Mouse (Mus musculus): ENCODE data around the gene Lrmda. TPM values are rescaled to one million over a fixed set of nuclear protein-coding genes. Genes with fewer than 3 reads are reported as not detected.

The Lrmda gene
- total and polyA plus RNA-seq, 2 experiments = 0.18 to 0.50 TPM

DNA sequence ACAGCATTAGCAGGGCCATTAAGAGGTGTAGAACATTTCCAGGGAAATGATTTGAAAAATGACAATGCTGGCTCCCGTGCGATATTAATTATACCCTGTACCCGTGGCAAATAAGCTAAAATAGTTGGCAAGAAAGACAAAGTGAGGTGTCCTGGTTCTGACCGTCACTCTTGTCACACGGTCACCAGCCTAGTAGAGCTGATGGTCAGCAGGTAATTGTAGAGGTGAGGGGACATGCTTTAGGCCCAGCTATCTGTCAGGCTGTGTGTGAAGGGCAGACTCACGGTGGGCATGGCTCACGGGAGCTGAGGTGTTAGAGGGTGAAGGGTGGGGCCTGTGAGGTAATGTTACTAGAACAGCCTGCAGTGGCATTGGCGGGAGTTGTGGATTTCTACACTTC lies 134.6 kb downstream of the Lrmda start:
- Histone ChIP-seq H3K4me3 (ENCODE audit: insufficient read depth, low read depth, low read length) (no peak overlapping the region), H3K36me3 (ENCODE audit: control insufficient read depth, insufficient read depth, low read length) (no peaks in the 10 kb centered on the region), H3K4me1 (ENCODE audit: control insufficient read depth, insufficient read depth, low read length) (no peaks in the 10 kb centered on the region), H3K27ac (replicated peaks; ENCODE audit: insufficient read depth, low read depth, low read length) (no peak overlapping the region), H3K27me3 (ENCODE audit: control insufficient read depth, insufficient read depth, low read length) (no peaks in the 10 kb centered on the region), H3K79me2 (ENCODE audit: control insufficient read depth, insufficient read depth, low read length) (no peaks in the 10 kb centered on the region), H3K9ac (ENCODE audit: low read depth, low read length) (no peak overlapping the region)
- no peak for DNase-seq (ENCODE audit: extremely low read depth, low read depth, low spot score)
- WGBS = 95% methylated on average over 8 of the region's 8 CpGs
- TF ChIP-seq CTCF (IDR thresholded peaks at IDR 0.05; ENCODE audit: low read depth, low read length) (no peak), POLR2A (IDR thresholded peaks at IDR 0.05; ENCODE audit: extremely low read depth, insufficient read depth, low read length) (no peak)

DNA sequence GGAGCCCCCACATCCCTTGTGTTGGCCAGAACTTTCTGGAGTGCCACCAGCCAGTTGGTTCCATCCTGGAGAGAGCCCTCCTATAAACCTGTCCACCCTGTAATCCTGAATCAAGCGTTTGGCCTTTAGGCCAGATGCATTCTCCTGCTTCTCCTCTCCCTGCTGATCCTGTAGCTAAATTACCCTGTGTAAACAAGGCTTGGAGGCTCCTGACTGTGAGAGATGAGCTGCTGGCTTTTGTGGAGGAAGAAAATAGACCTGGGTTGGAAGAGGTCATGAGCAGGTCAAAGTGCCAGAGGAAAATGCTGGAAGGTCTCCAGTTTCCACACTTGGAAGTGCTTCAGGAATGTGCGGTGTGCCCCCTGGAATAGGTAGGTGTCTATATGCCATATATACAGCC lies 135.5 kb downstream of the Lrmda start:
- 50% methylated on average over 2 of the region's 2 CpGs for WGBS
- H3K27me3 ChIP-seq (ENCODE audit: control insufficient read depth, insufficient read depth, low read length) = no peaks in the 10 kb centered on the region
- no peaks in the 10 kb centered on the region for H3K36me3 ChIP-seq (ENCODE audit: control insufficient read depth, insufficient read depth, low read length)
- DNase-seq (ENCODE audit: extremely low read depth, low read depth, low spot score) = no peak
- no peak overlapping the region for H3K9ac ChIP-seq (ENCODE audit: low read depth, low read length)
- no peak overlapping the region for H3K4me3 ChIP-seq (ENCODE audit: insufficient read depth, low read depth, low read length)
- no peak overlapping the region for H3K27ac ChIP-seq (replicated peaks; ENCODE audit: insufficient read depth, low read depth, low read length)
- H3K79me2 ChIP-seq (ENCODE audit: control insufficient read depth, insufficient read depth, low read length) = no peaks in the 10 kb centered on the region
- H3K4me1 ChIP-seq (ENCODE audit: control insufficient read depth, insufficient read depth, low read length) = no peaks in the 10 kb centered on the region
- TF ChIP-seq CTCF (IDR thresholded peaks at IDR 0.05; ENCODE audit: low read depth, low read length) (no peak), POLR2A (IDR thresholded peaks at IDR 0.05; ENCODE audit: extremely low read depth, insufficient read depth, low read length) (no peak)

DNA sequence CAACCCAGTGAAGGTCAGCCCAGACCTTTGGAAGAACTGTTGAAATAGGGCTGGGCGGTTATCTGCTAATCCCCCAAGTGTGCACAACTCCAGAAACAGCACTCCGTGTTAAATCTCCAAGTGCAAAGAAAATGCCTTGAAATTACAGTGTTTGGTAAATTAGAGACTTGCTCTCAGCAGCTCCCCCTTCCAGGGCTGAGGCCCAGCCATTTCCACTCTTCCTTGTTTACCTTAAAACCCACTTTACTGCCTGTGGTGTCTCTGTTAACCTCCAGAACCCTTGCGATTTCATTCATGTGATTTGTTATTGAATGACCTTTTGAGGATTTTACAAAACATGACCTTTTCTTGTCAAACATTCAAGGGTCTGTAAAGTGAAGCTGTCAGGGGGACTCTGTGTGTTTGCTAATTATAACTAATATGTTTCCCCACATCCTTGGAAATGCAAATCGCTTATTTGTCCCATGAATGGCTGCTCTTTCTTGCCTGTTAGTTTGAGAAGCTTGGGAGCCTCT lies 136.1 kb downstream of the Lrmda start:
- no peak for TF ChIP-seq POLR2A (IDR thresholded peaks at IDR 0.05; ENCODE audit: extremely low read depth, insufficient read depth, low read length)
- no peak for TF ChIP-seq CTCF (IDR thresholded peaks at IDR 0.05; ENCODE audit: low read depth, low read length)
- H3K4me1 ChIP-seq (ENCODE audit: control insufficient read depth, insufficient read depth, low read length) = no peaks in the 10 kb centered on the region
- no peaks in the 10 kb centered on the region for H3K27me3 ChIP-seq (ENCODE audit: control insufficient read depth, insufficient read depth, low read length)
- H3K27ac ChIP-seq (replicated peaks; ENCODE audit: insufficient read depth, low read depth, low read length) = no peak overlapping the region
- no peak for DNase-seq (ENCODE audit: extremely low read depth, low read depth, low spot score)
- no peaks in the 10 kb centered on the region for H3K36me3 ChIP-seq (ENCODE audit: control insufficient read depth, insufficient read depth, low read length)
- H3K79me2 ChIP-seq (ENCODE audit: control insufficient read depth, insufficient read depth, low read length) = no peaks in the 10 kb centered on the region
- 79% methylated on average over 4 of the region's 4 CpGs for WGBS
- H3K4me3 ChIP-seq (ENCODE audit: insufficient read depth, low read depth, low read length) = no peak overlapping the region
- H3K9ac ChIP-seq (ENCODE audit: low read depth, low read length) = no peak overlapping the region

DNA sequence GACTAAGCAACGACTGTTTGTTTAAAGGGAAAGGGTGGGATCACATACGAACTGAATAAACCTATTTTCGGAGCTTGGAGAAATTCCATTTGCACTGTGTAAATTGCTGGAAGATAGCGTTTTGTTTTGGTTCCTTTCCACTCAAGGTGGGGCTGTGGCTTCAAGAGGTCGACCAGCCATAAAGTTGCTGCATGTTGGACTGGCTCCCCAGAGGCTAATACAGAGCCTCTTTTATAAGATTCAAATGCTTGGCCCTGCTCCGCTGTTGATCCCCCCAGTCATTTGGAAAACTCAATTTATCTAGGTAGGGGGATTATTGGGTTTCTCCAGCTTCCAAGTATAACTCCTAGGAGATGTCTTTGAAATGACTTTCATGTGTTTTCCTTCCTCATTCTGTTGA lies 137.5 kb downstream of the Lrmda start:
- DNase-seq (ENCODE audit: extremely low read depth, low read depth, low spot score) = no peak
- 71% methylated on average over 6 of the region's 6 CpGs for WGBS
- Histone ChIP-seq H3K4me3 (ENCODE audit: insufficient read depth, low read depth, low read length) (no peak overlapping the region), H3K9ac (ENCODE audit: low read depth, low read length) (no peak overlapping the region), H3K27ac (replicated peaks; ENCODE audit: insufficient read depth, low read depth, low read length) (no peak overlapping the region), H3K79me2 (ENCODE audit: control insufficient read depth, insufficient read depth, low read length) (no peaks in the 10 kb centered on the region), H3K27me3 (ENCODE audit: control insufficient read depth, insufficient read depth, low read length) (no peaks in the 10 kb centered on the region), H3K36me3 (ENCODE audit: control insufficient read depth, insufficient read depth, low read length) (no peaks in the 10 kb centered on the region), H3K4me1 (ENCODE audit: control insufficient read depth, insufficient read depth, low read length) (no peaks in the 10 kb centered on the region)
- TF ChIP-seq CTCF (IDR thresholded peaks at IDR 0.05; ENCODE audit: low read depth, low read length) = no peak
- TF ChIP-seq POLR2A (IDR thresholded peaks at IDR 0.05; ENCODE audit: extremely low read depth, insufficient read depth, low read length) = no peak

DNA sequence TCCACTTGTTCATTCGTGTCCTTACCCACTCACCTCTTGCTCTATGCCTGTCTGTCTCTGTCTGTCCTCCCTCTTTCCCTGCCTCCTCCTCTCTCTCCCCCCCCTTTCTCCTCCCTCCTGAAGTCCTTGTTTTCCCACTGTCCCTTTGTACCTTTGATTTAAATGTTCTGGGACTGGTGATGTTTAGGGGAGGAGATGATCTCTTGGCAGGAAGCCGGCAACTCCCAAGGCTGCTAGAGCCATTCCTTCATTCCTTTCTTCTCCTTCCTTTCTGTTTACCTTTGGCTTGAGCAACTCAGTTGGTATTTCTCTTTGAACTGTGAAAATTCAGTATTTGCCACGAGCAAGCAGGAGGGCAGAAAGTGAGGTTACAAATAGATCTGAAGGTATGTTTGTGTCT lies 141.9 kb downstream of the Lrmda start:
- Histone ChIP-seq H3K27ac (replicated peaks; ENCODE audit: insufficient read depth, low read depth, low read length) (no peak overlapping the region), H3K9ac (ENCODE audit: low read depth, low read length) (no peak overlapping the region), H3K4me3 (ENCODE audit: insufficient read depth, low read depth, low read length) (no peak overlapping the region), H3K27me3 (ENCODE audit: control insufficient read depth, insufficient read depth, low read length) (no peaks in the 10 kb centered on the region), H3K36me3 (ENCODE audit: control insufficient read depth, insufficient read depth, low read length) (no peaks in the 10 kb centered on the region), H3K79me2 (ENCODE audit: control insufficient read depth, insufficient read depth, low read length) (no peaks in the 10 kb centered on the region), H3K4me1 (ENCODE audit: control insufficient read depth, insufficient read depth, low read length) (no peaks in the 10 kb centered on the region)
- DNase-seq (ENCODE audit: extremely low read depth, low read depth, low spot score) = no peak
- TF ChIP-seq POLR2A (IDR thresholded peaks at IDR 0.05; ENCODE audit: extremely low read depth, insufficient read depth, low read length) (no peak), CTCF (IDR thresholded peaks at IDR 0.05; ENCODE audit: low read depth, low read length) (no peak)
- WGBS = 26% methylated on average over 3 of the region's 3 CpGs

DNA sequence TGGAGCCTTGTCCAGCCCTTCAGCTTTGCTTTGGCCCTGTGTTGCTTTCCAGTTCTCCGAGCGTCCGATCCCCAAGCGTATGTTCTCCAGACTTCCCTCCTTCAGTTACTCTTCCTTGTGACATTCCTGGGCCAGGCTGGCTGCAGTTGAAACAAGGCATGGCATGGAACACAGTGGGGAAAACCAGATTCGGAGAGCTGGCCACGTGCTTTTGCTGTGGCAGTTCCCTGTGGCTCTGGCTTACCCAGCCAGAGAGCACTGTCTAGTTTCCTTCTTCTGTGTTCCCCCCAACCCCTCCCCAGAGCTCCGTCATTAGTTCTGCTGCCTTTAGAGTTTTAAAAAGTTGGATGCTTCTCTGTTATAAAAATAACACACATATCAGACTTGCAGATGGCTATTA lies 147.8 kb downstream of the Lrmda start:
- no peak overlapping the region for H3K4me3 ChIP-seq (ENCODE audit: insufficient read depth, low read depth, low read length)
- WGBS = 81% methylated on average over 7 of the region's 7 CpGs
- H3K79me2 ChIP-seq (ENCODE audit: control insufficient read depth, insufficient read depth, low read length) = no peaks in the 10 kb centered on the region

More for the DNA sequence above, 147.8 kb downstream of the Lrmda start:
- DNase-seq (ENCODE audit: extremely low read depth, low read depth, low spot score) = no peak
- no peak for TF ChIP-seq POLR2A (IDR thresholded peaks at IDR 0.05; ENCODE audit: extremely low read depth, insufficient read depth, low read length)
- no peak for TF ChIP-seq CTCF (IDR thresholded peaks at IDR 0.05; ENCODE audit: low read depth, low read length)
- H3K9ac ChIP-seq (ENCODE audit: low read depth, low read length) = no peak overlapping the region
- H3K36me3 ChIP-seq (ENCODE audit: control insufficient read depth, insufficient read depth, low read length) = no peaks in the 10 kb centered on the region
- H3K4me1 ChIP-seq (ENCODE audit: control insufficient read depth, insufficient read depth, low read length) = no peaks in the 10 kb centered on the region
- H3K27me3 ChIP-seq (ENCODE audit: control insufficient read depth, insufficient read depth, low read length) = no peaks in the 10 kb centered on the region
- H3K27ac ChIP-seq (replicated peaks; ENCODE audit: insufficient read depth, low read depth, low read length) = no peak overlapping the region

Data from liver, adult 2 months (tissue).